ENCODE assay signal across 20 mouse cellular contexts in the genomic region with DNA sequence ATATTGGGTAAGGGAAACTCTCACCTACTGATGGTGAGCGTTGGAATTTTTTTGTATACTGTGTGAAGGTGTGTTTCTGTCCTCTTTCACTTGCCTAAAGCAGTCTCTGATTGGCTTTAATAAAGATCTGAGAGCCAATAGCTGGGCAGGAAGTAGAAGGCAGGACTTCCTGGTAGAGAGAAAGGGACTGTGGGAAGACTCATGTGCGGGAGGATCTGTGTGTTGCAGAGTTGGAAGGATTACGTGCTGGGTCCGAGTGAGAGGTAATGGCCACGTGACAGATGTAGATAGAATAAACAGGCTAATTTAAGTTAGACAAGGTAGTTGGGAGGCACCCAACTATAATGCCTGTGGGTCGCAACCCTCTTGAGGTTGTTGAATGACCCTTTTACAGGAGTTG. TPM values are rescaled to one million over a fixed set of nuclear protein-coding genes. Genes with fewer than 3 reads are reported as not detected.
DNase-seq lines count a peak whose midpoint lies in the region; ATAC-seq and TF ChIP-seq lines count a peak whose summit lies in the region.
"Had no signal": no experiment of that assay in that cellular context is flagged by ENCODE, and none has a peak within 500 bp of the region (broad histone marks: within the 10 kb centered on the region; RNA-seq: fewer than 3 reads in every experiment).

No protein-coding gene starts in this region.

- DNase-seq in heart, adult 18-20 months: no peak
- no peak for DNase-seq in ES-E14 (ENCODE audit: low read depth, low spot score)
- no peak for DNase-seq in layer of hippocampus, postnatal 10 days (ENCODE audit: low spot score in 2 of 2)
- no peak for DNase-seq in frontal cortex, postnatal 10 days (ENCODE audit: low spot score in 2 of 2)
- DNase-seq: cerebellum, adult 8-10 months; kidney, adult 11 months; kidney, postnatal 14 days; spleen, adult 18-20 months; thymus, postnatal 4 days had no signal

- H3K9me3 ChIP-seq in heart, embryonic 11.5 days (replicated peaks; ENCODE audit: control insufficient read depth, low read length): no peaks in the 10 kb centered on the region
- H3K9me3 ChIP-seq in ES-E14 (ENCODE audit: control insufficient read depth, insufficient read depth, low read depth, low read length): no peaks in the 10 kb centered on the region
- no peaks in the 10 kb centered on the region for H3K9me3 ChIP-seq in liver, embryonic 15.5 days (replicated peaks)
- no peaks in the 10 kb centered on the region for H3K9me3 ChIP-seq in hindbrain, embryonic 13.5 days
- H3K9me3 ChIP-seq: hindbrain, embryonic 12.5 days; limb, embryonic 13.5 days had no signal

- no peaks in the 10 kb centered on the region for H3K36me3 ChIP-seq in heart, embryonic 11.5 days (ENCODE audit: control insufficient read depth, insufficient read depth, low read length)
- peaks cover 2% of the 10 kb centered on the region; the same call in 1 of the 2 replicates for H3K36me3 ChIP-seq in ES-E14 (ENCODE audit: control insufficient read depth, insufficient read depth, low read length, poor library complexity, severe bottlenecking)
- peaks cover 9% of the 10 kb centered on the region; the same call in 1 of the 2 replicates for H3K36me3 ChIP-seq in liver, embryonic 15.5 days (replicated peaks)
- H3K36me3 ChIP-seq in hindbrain, embryonic 13.5 days: no peaks in the 10 kb centered on the region
- H3K36me3 ChIP-seq: forebrain, embryonic 10.5 days; hindbrain, embryonic 12.5 days; limb, embryonic 13.5 days; neural tube, embryonic 13.5 days had no signal

- in situ Hi-C loops in ES-E14 (cut with MboI; ENCODE audit: low sequenced_read_pairs in 2 of 2, unreplicated experiment in 2 of 2): no loop called here

- H3K4me1 ChIP-seq in heart, embryonic 11.5 days (ENCODE audit: control insufficient read depth, insufficient read depth, low read length): no peaks in the 10 kb centered on the region
- H3K4me1 ChIP-seq in ES-E14 (ENCODE audit: control insufficient read depth in 2 of 2, insufficient read depth in 2 of 2, low read length in 2 of 2, poor library complexity in 1 of 2): peaks cover 1 to 4% of the 10 kb centered on the region in 2 experiments; a peak in 2 of 4 replicates
- peaks cover 33% of the 10 kb centered on the region for H3K4me1 ChIP-seq in liver, embryonic 15.5 days (replicated peaks)
- H3K4me1 ChIP-seq in hindbrain, embryonic 13.5 days (replicated peaks): no peaks in the 10 kb centered on the region
- H3K4me1 ChIP-seq: forebrain, embryonic 10.5 days; hindbrain, embryonic 12.5 days; limb, embryonic 13.5 days; neural tube, embryonic 13.5 days had no signal

- WGBS in heart, embryonic 11.5 days (ENCODE audit: insufficient replicate concordance): 81% methylated on average over 6 of the region's 6 CpGs
- 29% methylated on average over 6 of the region's 6 CpGs for WGBS in liver, embryonic 15.5 days (ENCODE audit: insufficient replicate concordance)
- WGBS in hindbrain, embryonic 13.5 days: 88% methylated on average over 6 of the region's 6 CpGs

- H3K4me2 ChIP-seq in heart, embryonic 11.5 days: peak overlapping the region; percentile 9; the same call in 1 of the 2 replicates
- H3K4me2 ChIP-seq in liver, embryonic 15.5 days: peak overlapping the region; percentile 77
- H3K4me2 ChIP-seq in hindbrain, embryonic 13.5 days: no peak overlapping the region
- H3K4me2 ChIP-seq: hindbrain, embryonic 12.5 days; limb, embryonic 13.5 days; neural tube, embryonic 13.5 days had no signal

- H3K27me3 ChIP-seq in heart, embryonic 11.5 days (ENCODE audit: control insufficient read depth, insufficient read depth, low read length): no peaks in the 10 kb centered on the region
- H3K27me3 ChIP-seq in liver, embryonic 15.5 days: no peaks in the 10 kb centered on the region
- H3K27me3 ChIP-seq in hindbrain, embryonic 13.5 days: no peaks in the 10 kb centered on the region
- H3K27me3 ChIP-seq: hindbrain, embryonic 12.5 days; limb, embryonic 13.5 days; neural tube, embryonic 13.5 days had no signal

- no peak overlapping the region for H3K9ac ChIP-seq in heart, embryonic 11.5 days (ENCODE audit: low read depth, low read length)
- H3K9ac ChIP-seq in ES-E14 (ENCODE audit: insufficient read depth, low read depth, low read length, poor library complexity, severe bottlenecking): peak overlapping the region; percentile 65
- H3K9ac ChIP-seq in liver, embryonic 15.5 days: peak overlapping the region; percentile 62
- H3K9ac ChIP-seq in hindbrain, embryonic 13.5 days: no peak overlapping the region
- H3K9ac ChIP-seq: hindbrain, embryonic 12.5 days; limb, embryonic 13.5 days; neural tube, embryonic 13.5 days had no signal

- H3K27ac ChIP-seq in heart, embryonic 11.5 days (ENCODE audit: low read depth, low read length): 0 out of 2 replicates have a peak overlapping the region, but pooled peaks have one; percentile 16
- H3K27ac ChIP-seq in ES-E14 (ENCODE audit: insufficient read depth, low read depth, low read length, poor library complexity, severe bottlenecking): no peak overlapping the region
- peak overlapping the region; percentile 95 for H3K27ac ChIP-seq in liver, embryonic 15.5 days (replicated peaks)
- H3K27ac ChIP-seq in hindbrain, embryonic 13.5 days: no peak overlapping the region
- H3K27ac ChIP-seq: forebrain, embryonic 10.5 days; hindbrain, embryonic 12.5 days; limb, embryonic 13.5 days; neural tube, embryonic 13.5 days had no signal

- ATAC-seq in heart, embryonic 11.5 days (replicated peaks; ENCODE audit: insufficient number of reproducible peaks, low FRiP score, low TSS enrichment): no peak
- ATAC-seq in common myeloid progenitor, adult 5-6 weeks (replicated peaks; ENCODE audit: low read depth, poor library complexity, severe bottlenecking): 0 out of 2 replicates have a peak, but pooled peaks have one; percentile 27
- ATAC-seq in liver, embryonic 15.5 days (ENCODE audit: insufficient read depth): peak; percentile 84
- no peak for ATAC-seq in hindbrain, embryonic 13.5 days (ENCODE audit: low FRiP score)
- ATAC-seq: midbrain, embryonic 16.5 days had no signal

- no peak overlapping the region for H3K4me3 ChIP-seq in heart, embryonic 11.5 days (ENCODE audit: low read depth, low read length)
- peak overlapping the region; percentile 65 to 78 for H3K4me3 ChIP-seq in ES-E14 (ENCODE audit: insufficient read depth in 1 of 2, low read depth in 1 of 2, low read length in 2 of 2, poor library complexity in 1 of 2, severe bottlenecking in 1 of 2)
- H3K4me3 ChIP-seq in liver, embryonic 15.5 days (replicated peaks): peak overlapping the region; percentile 61
- H3K4me3 ChIP-seq in hindbrain, embryonic 13.5 days: no peak overlapping the region
- H3K4me3 ChIP-seq: forebrain, embryonic 10.5 days; hindbrain, embryonic 12.5 days; limb, embryonic 13.5 days; neural tube, embryonic 13.5 days had no signal

TF ChIP-seq in ES-E14, 5 proteins besides CTCF, POLR2A, EP300 and RAD21:
- TF ChIP-seq CHD2 (IDR thresholded peaks at IDR 0.05; ENCODE audit: low read depth, low read length) (no peak), ZC3H11A (IDR thresholded peaks at IDR 0.05; ENCODE audit: borderline replicate concordance, low read depth, low read length) (no peak), HCFC1 (IDR thresholded peaks at IDR 0.05; ENCODE audit: borderline replicate concordance, insufficient read depth, low read length) (no peak), MAFK (IDR thresholded peaks at IDR 0.05; ENCODE audit: insufficient read depth, low read depth, low read length) (no peak), ZNF384 (IDR thresholded peaks at IDR 0.05; ENCODE audit: low read depth, low read length) (no peak)

RNA-seq across cellular contexts. Expression of gene Clta, which starts 0.6 kb away (rescaled TPM):
- 157 and 162 TPM in 2 replicates for polyA plus RNA-seq in heart, embryonic 11.5 days (2014; fragmentation: Nextera tagmentation; extraction: Ambion mirVana)
- total RNA-seq in heart, adult 18-20 months (2021): 10 to 100 TPM; 79.0 to 83.2 TPM
- total RNA-seq in ES-E14 (2012; rRNA removed): 261 and 373 TPM in 2 replicates
- 316 and 331 TPM in 2 replicates for total RNA-seq in common myeloid progenitor, adult 5-6 weeks (2017)
- polyA plus RNA-seq in liver, embryonic 15.5 days (2015; fragmentation: Nextera tagmentation; extraction: Ambion mirVana): 117 and 119 TPM in 2 replicates
- 100 to 1,000 TPM; 325 to 347 TPM for total RNA-seq in layer of hippocampus, postnatal 10 days (2021)
- 320 and 330 TPM in 2 replicates for polyA plus RNA-seq in hindbrain, embryonic 13.5 days (2015; fragmentation: Nextera tagmentation; extraction: Ambion mirVana)

RNA-seq across cellular contexts. Expression of gene Ccin, which starts 20.3 kb away (rescaled TPM):
- polyA plus RNA-seq in heart, embryonic 11.5 days (2014; fragmentation: Nextera tagmentation; extraction: Ambion mirVana): not detected in 2 replicates
- not detected for total RNA-seq in heart, adult 18-20 months (2021)
- 0.80 and 1.1 TPM in 2 replicates for total RNA-seq in ES-E14 (2012; rRNA removed)
- total RNA-seq in common myeloid progenitor, adult 5-6 weeks (2017): not detected in 2 replicates
- not detected in 2 replicates for polyA plus RNA-seq in liver, embryonic 15.5 days (2015; fragmentation: Nextera tagmentation; extraction: Ambion mirVana)
- not detected for total RNA-seq in layer of hippocampus, postnatal 10 days (2021)
- not detected in 2 replicates for polyA plus RNA-seq in hindbrain, embryonic 13.5 days (2015; fragmentation: Nextera tagmentation; extraction: Ambion mirVana)
- total RNA-seq: gastrocnemius, adult 18-20 months had no signal
- polyA plus RNA-seq: forebrain, embryonic 10.5 days; heart, embryonic 14.5 days; hindbrain, embryonic 12.5 days; limb, embryonic 13.5 days; midbrain, embryonic 16.5 days; neural tube, embryonic 13.5 days had no signal

RNA-seq across cellular contexts. Expression of gene Glipr2, which starts 46.4 kb away (rescaled TPM):
- polyA plus RNA-seq in heart, embryonic 11.5 days (2014; fragmentation: Nextera tagmentation; extraction: Ambion mirVana): 112 and 136 TPM in 2 replicates
- 1 to 10 TPM; 3.3 to 4.4 TPM for total RNA-seq in heart, adult 18-20 months (2021)
- total RNA-seq in ES-E14 (2012; rRNA removed): 52.3 and 93.2 TPM in 2 replicates
- 16.3 TPM in 2 replicates for total RNA-seq in common myeloid progenitor, adult 5-6 weeks (2017)
- polyA plus RNA-seq in liver, embryonic 15.5 days (2015; fragmentation: Nextera tagmentation; extraction: Ambion mirVana): 51.3 and 56.4 TPM in 2 replicates
- total RNA-seq in layer of hippocampus, postnatal 10 days (2021): 1 to 10 TPM; 1.9 to 2.4 TPM
- 48.5 TPM in 2 replicates for polyA plus RNA-seq in hindbrain, embryonic 13.5 days (2015; fragmentation: Nextera tagmentation; extraction: Ambion mirVana)

Comparison
In these comparisons a context has a peak if more than half of its experiments do, and no peak if none do; other contexts are left out.
1. ATAC-seq: peak in common myeloid progenitor, adult 5-6 weeks (single experiment) and liver, embryonic 15.5 days (single experiment); none in heart, embryonic 11.5 days (single experiment) and hindbrain, embryonic 13.5 days (single experiment).
2. H3K27ac ChIP-seq: peak in heart, embryonic 11.5 days (single experiment) and liver, embryonic 15.5 days (single experiment); none in ES-E14 (single experiment) and hindbrain, embryonic 13.5 days (single experiment).
3. H3K4me3 ChIP-seq: peak in ES-E14 (2 of 2) and liver, embryonic 15.5 days (single experiment); none in heart, embryonic 11.5 days (single experiment) and hindbrain, embryonic 13.5 days (single experiment).
4. H3K9ac ChIP-seq: peak in ES-E14 (single experiment) and liver, embryonic 15.5 days (single experiment); none in heart, embryonic 11.5 days (single experiment) and hindbrain, embryonic 13.5 days (single experiment).